Mouse (Mus musculus) ZHBTc4 (cell line): ENCODE measurements around the gene Cacna1g.

Source experiments
- DNase-seq: peaks from one replicate; pipeline ENCODE4 v3.0.0-alpha.2; 2011; ENCODE audit warnings: low read depth, low spot score

Gene Cacna1g

DNA sequence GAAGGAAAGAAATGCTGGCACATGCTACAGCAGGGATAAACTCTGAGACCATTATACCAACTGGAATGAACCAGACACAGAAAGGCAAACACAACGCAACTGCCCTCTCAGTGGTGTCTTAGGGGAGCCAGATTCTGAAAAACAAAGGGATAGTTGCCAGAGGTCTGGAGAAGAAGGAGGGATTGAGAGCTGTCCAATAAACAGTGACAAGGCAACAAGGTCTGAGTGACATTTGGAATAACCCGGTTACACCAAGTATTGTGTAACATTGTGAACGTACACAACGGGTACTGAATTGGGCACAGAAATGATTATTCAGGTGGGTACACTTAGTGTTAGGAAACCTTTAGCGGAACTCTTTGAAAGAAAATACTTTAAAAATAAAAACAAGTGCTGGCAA, 111.9 kb downstream of the Cacna1g start:
- DNase-seq, result no peak

DNA sequence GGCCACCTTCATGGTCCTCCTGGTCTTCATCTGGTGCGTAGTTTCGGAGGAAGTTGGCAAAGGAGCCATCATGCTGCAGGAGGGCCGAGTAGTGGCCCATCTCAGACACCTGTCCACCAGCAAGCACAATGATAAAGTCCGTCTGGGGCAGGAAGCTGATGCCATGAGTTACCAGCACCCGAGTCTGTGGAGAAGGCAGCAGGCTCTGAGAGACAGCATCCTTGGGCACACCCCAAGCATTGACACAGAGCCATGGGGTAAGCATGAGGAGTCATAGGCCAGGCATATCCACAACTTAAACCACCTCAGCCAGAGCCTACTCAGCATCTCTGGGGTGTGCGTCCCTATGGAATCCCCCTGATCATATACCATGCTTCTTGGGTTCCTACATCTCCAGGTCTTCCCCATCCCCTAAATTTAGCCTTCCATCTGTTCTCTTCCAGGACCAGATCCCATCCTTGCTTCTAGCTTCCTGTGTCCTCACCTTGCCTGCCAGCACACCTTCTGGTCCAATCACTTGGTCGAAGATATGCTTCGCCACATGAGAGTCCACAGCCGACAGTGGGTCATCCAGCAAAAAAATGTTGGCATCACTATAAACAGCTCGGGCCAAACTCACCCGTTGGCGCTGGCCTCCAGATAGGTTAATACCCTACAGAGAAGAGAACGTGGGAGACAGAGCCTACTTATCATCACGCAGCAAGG, 112.7 kb downstream of the Cacna1g start:
- DNase-seq, result no peak

DNA sequence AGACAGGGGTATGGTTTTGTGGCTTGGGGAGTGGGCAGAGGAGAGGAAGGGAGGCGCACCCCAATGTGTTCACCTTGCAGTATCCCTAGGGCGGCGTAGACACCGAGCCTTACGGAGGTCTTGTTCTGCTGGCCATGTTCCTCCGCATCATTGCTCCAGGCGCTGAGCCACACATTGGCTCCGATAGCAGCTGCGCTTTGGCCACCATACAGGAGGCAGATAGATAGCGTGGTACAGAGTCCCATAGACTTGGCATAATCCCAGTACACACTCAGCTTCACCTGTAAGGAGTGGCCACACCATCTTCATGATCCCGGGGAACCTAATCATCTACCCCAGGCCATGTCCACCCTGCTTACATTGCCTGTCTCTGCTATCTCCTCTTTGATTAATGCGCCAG, 114.8 kb downstream of the Cacna1g start:
- no peak for DNase-seq
